Mouse (Mus musculus): ENCODE data around the gene Marc1.

GRCm38 (mm10) chr1:184860276-184860675 lies 49.2 kb upstream of the Marc1 start:
- TF ChIP-seq MAX (IDR thresholded peaks at IDR 0.05; ENCODE audit: low read depth) (no peak), POLR2AphosphoS2 (IDR thresholded peaks at IDR 0.05; ENCODE audit: insufficient read length, low read depth) (no peak), POLR2A (IDR thresholded peaks at IDR 0.05; ENCODE audit: insufficient read length, low read depth) (no peak), USF1 (IDR thresholded peaks at IDR 0.05; ENCODE audit: low read depth) (no peak), MYOD1 (IDR thresholded peaks at IDR 0.05; ENCODE audit: control insufficient read depth in 1 of 3, insufficient read length in 2 of 3, low read depth in 2 of 3) (no peak), TCF12 (IDR thresholded peaks at IDR 0.05; ENCODE audit: insufficient read depth, poor library complexity, severe bottlenecking) (no peak), MYOG (IDR thresholded peaks at IDR 0.05; ENCODE audit: control insufficient read depth in 1 of 3, insufficient read depth in 1 of 3, insufficient read length in 2 of 3, low read depth in 2 of 3) (no peak), CEBPB (IDR thresholded peaks at IDR 0.05; ENCODE audit: insufficient read depth, poor library complexity, severe bottlenecking) (no peak), E2F4 (IDR thresholded peaks at IDR 0.05; ENCODE audit: insufficient read depth) (no peak), TCF3 (IDR thresholded peaks at IDR 0.05; ENCODE audit: insufficient read length, low read depth) (no peak), SRF (IDR thresholded peaks at IDR 0.05; ENCODE audit: control insufficient read depth, insufficient read length, low read depth) (no peak)

All from myocyte (in vitro differentiated cells).